12 mouse cellular contexts compared by ENCODE assay signal in genomic region chr17:31893371-31894060, GRCm38 (mm10). TPM values are rescaled to one million over a fixed set of nuclear protein-coding genes. Genes with fewer than 3 reads are reported as not detected.
DNase-seq lines count a peak whose midpoint lies in the region; ATAC-seq lines count a peak whose summit lies in the region.
"Had no signal": no experiment of that assay in that cellular context is flagged by ENCODE, and none has a peak within 500 bp of the region (broad histone marks: within the 10 kb centered on the region; RNA-seq: fewer than 3 reads in every experiment).

No protein-coding gene starts in this region.

- peaks cover 50 to 62% of the 10 kb centered on the region in 2 experiments for H3K4me1 ChIP-seq in heart, embryonic 14.5 days (ENCODE audit: control insufficient read depth in 2 of 2, insufficient read depth in 2 of 2, low read length in 2 of 2)
- no peaks in the 10 kb centered on the region for H3K4me1 ChIP-seq in midbrain, embryonic 11.5 days (ENCODE audit: control insufficient read depth, insufficient read depth, low read length)
- peaks cover 24% of the 10 kb centered on the region for H3K4me1 ChIP-seq in midbrain, embryonic 10.5 days
- H3K4me1 ChIP-seq in embryonic facial prominence, embryonic 15.5 days: peaks cover 39% of the 10 kb centered on the region

- 68% methylated on average over 5 of the region's 5 CpGs for WGBS in heart, embryonic 14.5 days
- WGBS in midbrain, embryonic 11.5 days: 92% methylated on average over 5 of the region's 5 CpGs
- 89% methylated on average over 5 of the region's 5 CpGs for WGBS in midbrain, embryonic 10.5 days
- 70% methylated on average over 5 of the region's 5 CpGs for WGBS in embryonic facial prominence, embryonic 15.5 days

- H3K36me3 ChIP-seq in heart, embryonic 14.5 days (ENCODE audit: control insufficient read depth, insufficient read depth, low read length): no peaks in the 10 kb centered on the region
- H3K36me3 ChIP-seq in midbrain, embryonic 11.5 days (ENCODE audit: control insufficient read depth, insufficient read depth, low read length): no peaks in the 10 kb centered on the region
- no peaks in the 10 kb centered on the region for H3K36me3 ChIP-seq in midbrain, embryonic 10.5 days
- H3K36me3 ChIP-seq in embryonic facial prominence, embryonic 15.5 days: no peaks in the 10 kb centered on the region
- H3K36me3 ChIP-seq: embryonic facial prominence, embryonic 12.5 days; forebrain, embryonic 15.5 days had no signal

- no peak overlapping the region for H3K4me2 ChIP-seq in heart, embryonic 14.5 days (ENCODE audit: low read length)
- no peak overlapping the region for H3K4me2 ChIP-seq in midbrain, embryonic 11.5 days
- no peak overlapping the region for H3K4me2 ChIP-seq in embryonic facial prominence, embryonic 15.5 days (replicated peaks)
- H3K4me2 ChIP-seq: embryonic facial prominence, embryonic 12.5 days; forebrain, embryonic 15.5 days had no signal

- no peaks in the 10 kb centered on the region for H3K27me3 ChIP-seq in heart, embryonic 14.5 days (ENCODE audit: control insufficient read depth, insufficient read depth, low read length)
- no peaks in the 10 kb centered on the region for H3K27me3 ChIP-seq in midbrain, embryonic 11.5 days (ENCODE audit: control insufficient read depth, insufficient read depth, low read length)
- no peaks in the 10 kb centered on the region for H3K27me3 ChIP-seq in midbrain, embryonic 10.5 days (ENCODE audit: low read depth, poor library complexity, severe bottlenecking)
- H3K27me3 ChIP-seq in embryonic facial prominence, embryonic 15.5 days: no peaks in the 10 kb centered on the region
- H3K27me3 ChIP-seq: embryonic facial prominence, embryonic 12.5 days; forebrain, embryonic 15.5 days had no signal

- DNase-seq in adrenal gland, postnatal 14 days: peak; percentile 10
- no peak for DNase-seq in adrenal gland, postnatal 36 days
- DNase-seq in heart, adult 18-20 months: no peak
- DNase-seq in midbrain, embryonic 11.5 days (ENCODE audit: low spot score, missing footprints): peak; percentile 78
- no peak for DNase-seq in midbrain, embryonic 10.5 days (ENCODE audit: low spot score)
- DNase-seq: cerebellum, postnatal 14 days had no signal

- no peak for ATAC-seq in heart, embryonic 14.5 days (ENCODE audit: insufficient number of reproducible peaks, insufficient read depth, low FRiP score, low read depth)
- no peak for ATAC-seq in midbrain, embryonic 11.5 days (ENCODE audit: low FRiP score)
- no peak for ATAC-seq in embryonic facial prominence, embryonic 15.5 days (ENCODE audit: insufficient number of reproducible peaks, low FRiP score, low TSS enrichment, low read depth)
- ATAC-seq in megakaryocyte progenitor cell, adult 5-6 weeks (replicated peaks; ENCODE audit: poor library complexity): no peak
- ATAC-seq: forebrain, embryonic 15.5 days; midbrain, embryonic 16.5 days had no signal

- H3K4me3 ChIP-seq in heart, embryonic 14.5 days (ENCODE audit: control insufficient read depth in 1 of 2, insufficient read depth in 1 of 2, low read depth in 1 of 2, low read length in 2 of 2): no peak overlapping the region
- no peak overlapping the region for H3K4me3 ChIP-seq in midbrain, embryonic 11.5 days (ENCODE audit: low read depth, low read length)
- H3K4me3 ChIP-seq in midbrain, embryonic 10.5 days: no peak overlapping the region
- H3K4me3 ChIP-seq in embryonic facial prominence, embryonic 15.5 days (replicated peaks): no peak overlapping the region
- H3K4me3 ChIP-seq: embryonic facial prominence, embryonic 12.5 days; forebrain, embryonic 15.5 days had no signal

- peak overlapping the region; percentile 25 to 77; a peak in 3 of 4 replicates for H3K27ac ChIP-seq in heart, embryonic 14.5 days (replicated peaks in 1 of 2; ENCODE audit: control insufficient read depth in 1 of 2, insufficient read depth in 1 of 2, low read depth in 2 of 2, low read length in 2 of 2)
- no peak overlapping the region for H3K27ac ChIP-seq in midbrain, embryonic 11.5 days (ENCODE audit: low read depth, low read length)
- H3K27ac ChIP-seq in midbrain, embryonic 10.5 days (replicated peaks): no peak overlapping the region
- peak overlapping the region; percentile 63; the same call in 1 of the 2 replicates for H3K27ac ChIP-seq in embryonic facial prominence, embryonic 15.5 days (replicated peaks)
- H3K27ac ChIP-seq: forebrain, embryonic 15.5 days had no signal

- H3K9me3 ChIP-seq in heart, embryonic 14.5 days (ENCODE audit: control insufficient read depth, low read length): no peaks in the 10 kb centered on the region
- H3K9me3 ChIP-seq in midbrain, embryonic 11.5 days (ENCODE audit: control insufficient read depth, low read length): no peaks in the 10 kb centered on the region
- no peaks in the 10 kb centered on the region for H3K9me3 ChIP-seq in midbrain, embryonic 10.5 days (replicated peaks)
- H3K9me3 ChIP-seq in embryonic facial prominence, embryonic 15.5 days (replicated peaks): no peaks in the 10 kb centered on the region
- H3K9me3 ChIP-seq: embryonic facial prominence, embryonic 12.5 days; forebrain, embryonic 15.5 days had no signal

- no peak overlapping the region for H3K9ac ChIP-seq in heart, embryonic 14.5 days (ENCODE audit: low read length)
- no peak overlapping the region for H3K9ac ChIP-seq in midbrain, embryonic 11.5 days (ENCODE audit: low read length)
- H3K9ac ChIP-seq in embryonic facial prominence, embryonic 15.5 days: no peak overlapping the region
- H3K9ac ChIP-seq: embryonic facial prominence, embryonic 12.5 days; forebrain, embryonic 15.5 days had no signal

RNA-seq across cellular contexts. Expression of gene Sik1, which starts 37.9 kb away (rescaled TPM):
- total RNA-seq in adrenal gland, postnatal 14 days (2021): 47.3 and 100 TPM in 2 replicates
- total RNA-seq in adrenal gland, postnatal 36 days (2021): 100 to 1,000 TPM; 124 to 127 TPM
- polyA plus RNA-seq in heart, embryonic 14.5 days (2014; fragmentation: Nextera tagmentation; extraction: Ambion mirVana): 16.6 and 20.3 TPM in 2 replicates
- total RNA-seq in heart, adult 18-20 months (2021): 10 to 100 TPM; 50.5 to 54.1 TPM
- 8.9 and 14.0 TPM in 2 replicates for polyA plus RNA-seq in midbrain, embryonic 11.5 days (2014; fragmentation: Nextera tagmentation; extraction: Ambion mirVana)
- 9.2 TPM in 2 replicates for polyA plus RNA-seq in midbrain, embryonic 10.5 days (2016; fragmentation: Nextera tagmentation; extraction: Ambion mirVana)
- 33.6 and 35.5 TPM in 2 replicates for polyA plus RNA-seq in embryonic facial prominence, embryonic 15.5 days (2015; fragmentation: Nextera tagmentation; extraction: Ambion mirVana)
- total RNA-seq in megakaryocyte progenitor cell, adult 5-6 weeks (2015): 10.9 and 13.8 TPM in 2 replicates
- 11.5 and 15.1 TPM in 2 replicates for total RNA-seq in megakaryocyte progenitor cell, adult 5-6 weeks (2017)

Comparison
In these comparisons a context has a peak if more than half of its experiments do, and no peak if none do; other contexts are left out.
1. DNase-seq: peak in adrenal gland, postnatal 14 days (single experiment) and midbrain, embryonic 11.5 days (single experiment); none in adrenal gland, postnatal 36 days (0 of 2), heart, adult 18-20 months (0 of 2) and midbrain, embryonic 10.5 days (single experiment).
2. H3K27ac ChIP-seq: peak in heart, embryonic 14.5 days (2 of 2) and embryonic facial prominence, embryonic 15.5 days (single experiment); none in midbrain, embryonic 11.5 days (single experiment) and midbrain, embryonic 10.5 days (single experiment).